Mouse (Mus musculus) hindbrain, embryonic 14.5 days (tissue): ENCODE measurements around the gene Gm2696. TPM values are rescaled to one million over a fixed set of nuclear protein-coding genes. Genes with fewer than 3 reads are reported as not detected.

Experiments
- ATAC-seq: fragments of 200-750 bp; cut with Nextera tagmentation; 2 replicates; pipeline ENCODE4 v1.8.0; 2017; ENCODE audit warnings: moderate number of reproducible peaks, mild to moderate bottlenecking, moderate TSS enrichment, moderate library complexity; ENCODE audit not compliant: low FRiP score
- DNase-seq: peaks from one replicate; pipeline ENCODE4 v3.0.0-alpha.2; 2015; ENCODE audit warnings: low spot score
- H3K27ac ChIP-seq: fragments of 300-500 bp; sonication (generic); 2 replicates; pipeline ENCODE4 v1.5.1; 2014; ENCODE audit warnings: mild to moderate bottlenecking, moderate library complexity
- H3K27me3 ChIP-seq: fragments of 300-500 bp; sonication (generic); 2 replicates; pipeline ENCODE4 v1.6.1; 2014; ENCODE audit warnings: mild to moderate bottlenecking, low read length, mixed read lengths; ENCODE audit not compliant: control insufficient read depth, insufficient read depth
- H3K36me3 ChIP-seq: fragments of 300-500 bp; sonication (generic); replicated peaks from 2 replicates; pipeline ENCODE4 v1.6.1; 2014; ENCODE audit not compliant: control insufficient read depth, insufficient read depth
- H3K4me1 ChIP-seq: fragments of 300-500 bp; sonication (generic); replicated peaks from 2 replicates; pipeline ENCODE4 v1.6.1; 2014; ENCODE audit warnings: antibody characterized with exemption, low read length, mixed read lengths; ENCODE audit not compliant: control insufficient read depth, insufficient read depth
- H3K4me2 ChIP-seq: fragments of 300-500 bp; sonication (generic); replicated peaks from 2 replicates; pipeline ENCODE4 v1.6.1; 2014; ENCODE audit warnings: mild to moderate bottlenecking, moderate library complexity
- H3K4me3 ChIP-seq: fragments of 300-500 bp; sonication (generic); replicated peaks from 2 replicates; pipeline ENCODE4 v1.5.1; 2014; ENCODE audit warnings: mild to moderate bottlenecking, low read length
- H3K9ac ChIP-seq: fragments of 300-500 bp; sonication (generic); 2 replicates; pipeline ENCODE4 v1.6.1; 2014
- H3K9me3 ChIP-seq: fragments of 300-500 bp; sonication (generic); 2 replicates; pipeline ENCODE4 v1.6.1; 2016; ENCODE audit warnings: low read length; ENCODE audit not compliant: control insufficient read depth
- WGBS: fragments of 180-500 bp; shearing (Covaris S2); extraction: QIAGEN DNeasy Blood & Tissue Kit; methylation state at CpG from one replicate; pipeline ENCODE4 v1.1.7; 2014; 5-methylcytosine and 5-hydroxymethylcytosine counted together
- polyA plus RNA-seq: library from polyadenylated mRNA; unstranded; fragments of >200 nt; fragmentation: Nextera tagmentation; extraction: Ambion mirVana; gene quantifications from 2 replicates; pipeline ENCODE4 v1.2.1, GENCODE M21; 2014

Gene Gm2696
- polyA plus RNA-seq, 1 experiment from 2014 or later: not detected

DNA sequence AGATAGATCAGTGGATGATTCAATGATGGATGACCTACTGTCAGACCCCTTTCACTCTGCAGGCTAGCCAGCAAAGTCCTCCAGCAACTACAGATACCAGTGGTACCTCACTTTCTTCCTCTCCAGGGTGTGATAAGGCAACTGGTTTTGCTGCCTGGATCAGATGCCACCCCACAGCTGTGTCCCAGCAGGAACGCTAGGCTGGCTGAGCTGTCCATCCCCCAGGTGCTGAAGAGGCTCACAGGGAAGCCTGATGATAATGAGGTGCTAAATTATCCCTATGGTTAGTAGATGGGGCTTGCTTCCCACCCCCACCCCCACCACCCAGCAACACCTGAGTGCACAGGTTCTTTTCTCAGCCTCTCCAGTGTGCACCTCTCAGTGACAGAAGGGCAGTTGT lies 53.1 kb downstream of the Gm2696 start:
- Histone ChIP-seq H3K4me3 (no peak overlapping the region), H3K36me3 (no peaks in the 10 kb centered on the region), H3K27ac (no peak overlapping the region), H3K4me2 (no peak overlapping the region), H3K27me3 (no peaks in the 10 kb centered on the region), H3K9me3 (no peaks in the 10 kb centered on the region), H3K9ac (no peak overlapping the region), H3K4me1 (no peaks in the 10 kb centered on the region)
- ATAC-seq (no peak), DNase-seq (no peak)
- WGBS: 18% methylated on average over 1 of the region's 1 CpGs

DNA sequence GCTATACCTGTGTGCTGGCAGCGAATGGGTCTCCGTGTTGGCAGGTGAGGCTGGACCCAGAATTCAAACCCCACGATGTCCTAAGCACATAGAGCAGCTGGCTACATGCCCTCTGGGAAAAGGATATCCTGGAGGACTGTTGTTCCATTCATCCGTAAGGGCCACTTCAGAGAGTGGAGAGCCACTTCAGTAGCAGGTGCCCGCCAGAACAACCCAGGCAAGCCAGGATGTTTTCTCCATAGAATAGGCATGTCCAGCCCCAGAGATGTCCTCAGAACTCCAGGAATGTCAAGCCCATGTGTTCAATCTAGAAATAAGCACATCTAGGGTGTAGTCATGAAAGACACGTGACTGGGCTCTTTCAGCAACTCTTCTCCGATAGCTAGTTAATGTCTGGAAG lies 55.2 kb downstream of the Gm2696 start:
- H3K4me2 ChIP-seq: no peak overlapping the region
- WGBS: 90% methylated on average over 7 of the region's 7 CpGs
- H3K36me3 ChIP-seq: no peaks in the 10 kb centered on the region
- H3K9ac ChIP-seq: no peak overlapping the region
- no peak for ATAC-seq
- no peaks in the 10 kb centered on the region for H3K4me1 ChIP-seq
- no peak overlapping the region for H3K27ac ChIP-seq
- H3K9me3 ChIP-seq: no peaks in the 10 kb centered on the region
- H3K27me3 ChIP-seq: no peaks in the 10 kb centered on the region
- H3K4me3 ChIP-seq: no peak overlapping the region
- DNase-seq: no peak

DNA sequence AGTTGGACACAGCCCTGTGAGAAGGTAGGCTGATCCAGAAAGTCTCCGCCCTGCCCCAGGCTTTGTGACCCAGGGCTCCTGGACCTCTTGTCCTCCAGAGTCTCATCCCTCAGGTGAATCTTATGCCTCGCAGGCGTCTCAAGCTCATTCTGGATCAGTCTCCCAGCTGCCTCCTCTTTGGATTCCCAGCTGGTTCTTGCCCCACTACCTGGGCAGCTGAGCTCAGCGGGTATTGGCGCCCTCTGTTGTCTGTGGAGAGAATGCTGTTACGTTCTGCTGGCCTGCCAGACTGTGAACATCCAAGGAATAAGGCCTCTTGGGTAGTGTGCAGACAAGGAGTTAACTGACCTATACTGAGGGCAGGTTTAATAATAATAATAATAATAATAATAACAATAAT lies 64.5 kb downstream of the Gm2696 start:
- H3K4me2 ChIP-seq: no peak overlapping the region
- no peaks in the 10 kb centered on the region for H3K36me3 ChIP-seq
- no peak overlapping the region for H3K4me3 ChIP-seq
- no peak overlapping the region for H3K27ac ChIP-seq
- WGBS: 67% methylated on average over 6 of the region's 6 CpGs
- DNase-seq: no peak
- ATAC-seq: no peak
- no peaks in the 10 kb centered on the region for H3K27me3 ChIP-seq
- no peaks in the 10 kb centered on the region for H3K9me3 ChIP-seq
- H3K9ac ChIP-seq: no peak overlapping the region
- H3K4me1 ChIP-seq: no peaks in the 10 kb centered on the region

DNA sequence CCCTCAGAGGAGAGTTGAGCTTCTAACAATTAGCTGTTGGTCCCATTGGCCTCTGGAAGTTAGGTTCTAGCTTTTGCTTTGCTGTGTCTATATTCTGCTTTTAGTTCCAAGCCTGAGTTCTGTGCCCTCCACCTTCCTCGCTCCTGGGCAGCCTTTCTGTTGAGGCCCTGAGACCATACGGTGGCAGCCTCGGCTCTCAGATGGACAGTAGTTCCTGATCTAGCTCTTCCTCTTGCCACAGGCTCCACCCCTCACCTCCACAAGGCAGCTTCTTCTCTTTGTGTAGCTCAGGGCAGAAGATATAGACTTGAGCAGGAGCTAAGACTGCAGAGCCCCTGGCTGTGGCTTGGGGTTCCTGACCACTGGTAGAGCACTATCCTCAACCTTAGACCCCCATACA lies 65.8 kb downstream of the Gm2696 start:
- no peak overlapping the region for H3K4me2 ChIP-seq
- no peaks in the 10 kb centered on the region for H3K9me3 ChIP-seq
- no peak overlapping the region for H3K27ac ChIP-seq
- H3K4me1 ChIP-seq: no peaks in the 10 kb centered on the region
- DNase-seq (no peak), ATAC-seq (no peak)
- no peaks in the 10 kb centered on the region for H3K27me3 ChIP-seq
- WGBS: 71% methylated on average over 3 of the region's 3 CpGs
- H3K36me3 ChIP-seq: no peaks in the 10 kb centered on the region
- H3K9ac ChIP-seq: no peak overlapping the region
- H3K4me3 ChIP-seq: no peak overlapping the region

DNA sequence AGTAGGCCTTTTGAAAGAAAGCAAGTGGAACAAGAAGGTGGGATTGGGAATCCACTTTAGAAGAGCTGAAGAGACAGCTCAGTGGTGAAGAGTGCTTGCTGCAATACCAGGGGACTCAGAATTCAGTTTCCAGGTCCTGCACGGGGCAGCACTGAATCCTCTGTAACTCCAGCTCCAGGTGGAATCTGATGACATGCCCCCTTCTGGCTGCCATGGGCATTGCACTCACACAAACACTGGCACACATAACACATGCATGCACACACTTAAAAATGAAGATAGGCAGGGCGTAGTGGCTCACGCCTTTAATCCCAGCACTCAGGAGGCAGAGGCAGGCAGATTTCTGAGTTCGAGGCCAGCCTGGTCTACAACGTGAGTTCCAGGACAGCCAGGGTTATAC lies 68.1 kb downstream of the Gm2696 start:
- Histone ChIP-seq H3K36me3 (no peaks in the 10 kb centered on the region), H3K4me2 (no peak overlapping the region), H3K9ac (no peak overlapping the region), H3K27ac (no peak overlapping the region), H3K9me3 (no peaks in the 10 kb centered on the region), H3K4me3 (no peak overlapping the region), H3K4me1 (no peaks in the 10 kb centered on the region), H3K27me3 (no peaks in the 10 kb centered on the region)
- no peak for DNase-seq
- ATAC-seq: no peak
- 87% methylated on average over 5 of the region's 5 CpGs for WGBS

Other genes starting within 250 kb of the Gm2696 start
- gene Pttg1ip, start 233.0 kb upstream of the Gm2696 start, polyA plus RNA-seq: 79.9 and 80.2 TPM in 2 replicates
- gene Sumo3, start 208.6 kb upstream of the Gm2696 start, polyA plus RNA-seq: 235 and 260 TPM in 2 replicates
- gene Gm49325, start 208.5 kb upstream of the Gm2696 start, polyA plus RNA-seq: 3.8 and 5.1 TPM in 2 replicates
- gene Ube2g2, start 192.4 kb upstream of the Gm2696 start, polyA plus RNA-seq: 54.1 and 54.7 TPM in 2 replicates
- gene Tspear, start 128.1 kb upstream of the Gm2696 start, polyA plus RNA-seq: 0.94 and 1.2 TPM in 2 replicates
- not detected in 2 replicates for gene Gm19402, start 123.9 kb upstream of the Gm2696 start, polyA plus RNA-seq
- gene Gm9508, start 117.4 kb upstream of the Gm2696 start, polyA plus RNA-seq: not detected in 2 replicates
- not detected in 2 replicates for gene Gm10272, start 108.1 kb upstream of the Gm2696 start, polyA plus RNA-seq
- gene Gm10024, start 103.2 kb upstream of the Gm2696 start, polyA plus RNA-seq: not detected in 2 replicates
- not detected in 2 replicates for gene Gm10142, start 98.9 kb upstream of the Gm2696 start, polyA plus RNA-seq
- not detected in 2 replicates for gene Krtap12-1, start 94.1 kb upstream of the Gm2696 start, polyA plus RNA-seq
- not detected in 2 replicates for gene Gm10100, start 88.2 kb upstream of the Gm2696 start, polyA plus RNA-seq
- gene Gm18596, start 72.0 kb upstream of the Gm2696 start, polyA plus RNA-seq: not detected in 2 replicates
- not detected in 2 replicates for gene Gm9736, start 63.3 kb upstream of the Gm2696 start, polyA plus RNA-seq
- not detected in 2 replicates for gene Gm3233, start 55.0 kb upstream of the Gm2696 start, polyA plus RNA-seq
- not detected in 2 replicates for gene Gm3238, start 43.4 kb upstream of the Gm2696 start, polyA plus RNA-seq
- not detected in 2 replicates for gene Gm7138, start 37.7 kb upstream of the Gm2696 start, polyA plus RNA-seq
- gene Gm3250, start 32.1 kb upstream of the Gm2696 start, polyA plus RNA-seq: not detected in 2 replicates
- gene Gm7137, start 26.5 kb upstream of the Gm2696 start, polyA plus RNA-seq: not detected in 2 replicates
- not detected in 2 replicates for gene Gm9639, start 19.6 kb upstream of the Gm2696 start, polyA plus RNA-seq
- not detected in 2 replicates for gene Gm19668, start 15.5 kb upstream of the Gm2696 start, polyA plus RNA-seq
- gene Gm9507, start 2.8 kb upstream of the Gm2696 start, polyA plus RNA-seq: not detected in 2 replicates
- gene Krtap10-4, start 12.4 kb downstream of the Gm2696 start, polyA plus RNA-seq: not detected in 2 replicates
- gene Krtap10-10, start 21.3 kb downstream of the Gm2696 start, polyA plus RNA-seq: not detected in 2 replicates
- gene Gm36176, start 32.1 kb downstream of the Gm2696 start, polyA plus RNA-seq: not detected in 2 replicates
- not detected in 2 replicates for gene Gm10318, start 38.2 kb downstream of the Gm2696 start, polyA plus RNA-seq
- gene Gm3285, start 47.3 kb downstream of the Gm2696 start, polyA plus RNA-seq: not detected in 2 replicates
- gene Lrrc3, start 87.9 kb downstream of the Gm2696 start, polyA plus RNA-seq: 19.6 and 20.3 TPM in 2 replicates
- 6.3 and 6.4 TPM in 2 replicates for gene Trpm2, start 155.9 kb downstream of the Gm2696 start, polyA plus RNA-seq
- 46.9 and 48.1 TPM in 2 replicates for gene 1810043G02Rik, start 163.8 kb downstream of the Gm2696 start, polyA plus RNA-seq
- 93.5 and 98.2 TPM in 2 replicates for gene Pfkl, start 195.4 kb downstream of the Gm2696 start, polyA plus RNA-seq
- gene Dnmt3l, start 227.3 kb downstream of the Gm2696 start, polyA plus RNA-seq: not detected in 2 replicates
- 0.09 and 0.15 TPM in 2 replicates for gene Aire, start 228.9 kb downstream of the Gm2696 start, polyA plus RNA-seq